Mouse (Mus musculus): ENCODE results near the gene Ano6.
"Not testable (repeated sequence)": the region's sequence is repeated elsewhere in the genome, so short reads cannot be mapped to it uniquely, and the experiment has no call there.

Gene Ano6

GRCm38 (mm10) chr15:95798266-95798665 lies 7.6 kb downstream of the Ano6 start:
- no peak for DNase-seq

DNA sequence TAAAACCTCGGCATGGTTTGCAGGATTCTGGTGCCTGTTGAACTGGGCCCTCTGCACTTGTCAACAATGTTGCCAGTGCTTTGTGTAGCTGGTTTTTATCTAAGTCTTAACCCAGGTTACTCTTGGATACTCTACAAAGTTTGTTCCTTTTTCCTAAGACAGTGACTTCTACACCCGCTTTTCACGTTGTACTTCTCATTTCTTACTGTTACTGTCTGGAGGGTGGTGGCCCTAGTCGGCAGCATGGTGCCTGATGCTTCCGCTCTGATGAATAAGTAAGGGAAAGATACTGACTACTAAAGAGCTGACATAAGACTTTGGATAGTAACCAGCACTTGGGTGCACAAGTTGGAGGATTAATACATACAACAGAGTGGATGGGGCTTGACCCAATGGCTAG lies 9.0 kb downstream of the Ano6 start:
- DNase-seq: no peak

DNA sequence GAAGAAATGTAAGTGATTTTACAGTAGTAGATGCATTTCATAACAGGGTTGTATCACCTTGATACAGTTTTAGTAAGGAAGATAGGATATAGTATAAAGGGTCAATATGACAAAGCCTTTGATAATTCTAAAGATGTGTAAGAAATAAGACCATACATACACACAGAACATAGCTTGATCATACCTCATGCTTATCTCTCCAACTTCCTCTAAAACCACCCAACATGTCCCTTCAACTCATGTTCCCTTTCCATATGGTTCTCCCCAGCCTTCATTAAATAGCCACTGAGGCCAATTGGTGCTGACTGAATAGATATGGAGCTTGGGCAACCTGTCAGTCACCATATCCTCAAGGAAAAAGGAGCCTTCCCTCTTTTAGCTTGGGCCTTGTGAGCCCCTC lies 9.4 kb downstream of the Ano6 start:
- DNase-seq: no peak

DNA sequence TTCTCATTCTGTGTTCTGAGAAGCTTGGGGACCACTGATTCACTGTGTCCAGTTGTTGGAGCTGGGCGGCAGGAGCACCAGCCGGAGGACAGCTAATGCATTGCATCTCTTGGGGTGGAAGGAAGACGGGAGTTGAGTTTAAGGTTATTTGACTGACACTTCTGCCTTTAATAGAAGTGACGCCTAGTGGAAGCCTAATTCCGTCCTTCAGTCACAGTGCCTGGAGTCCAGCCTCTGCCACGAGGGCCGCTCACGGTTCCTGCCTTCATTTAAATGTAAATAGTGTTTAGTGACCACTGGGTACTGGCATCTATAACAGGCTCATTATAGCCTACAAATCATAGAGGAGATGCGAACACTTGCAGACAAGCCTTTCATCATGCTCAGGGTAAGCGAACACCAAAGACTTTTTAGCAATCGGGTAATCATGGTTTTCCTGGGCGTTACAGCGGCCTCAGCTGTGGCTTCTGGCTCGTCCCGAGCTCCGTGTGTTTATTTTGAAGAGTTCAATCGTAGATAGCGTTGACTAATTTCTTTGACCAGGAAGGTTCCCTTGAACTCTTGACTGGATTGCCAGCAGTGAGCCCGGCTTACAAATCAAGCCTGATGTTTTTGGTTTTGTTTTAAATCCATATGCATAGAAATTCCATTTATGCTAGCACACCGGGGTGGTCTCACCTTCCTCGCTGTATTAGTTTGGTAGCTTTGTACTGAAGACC lies 10.8 kb downstream of the Ano6 start:
- DNase-seq: no peak

DNA sequence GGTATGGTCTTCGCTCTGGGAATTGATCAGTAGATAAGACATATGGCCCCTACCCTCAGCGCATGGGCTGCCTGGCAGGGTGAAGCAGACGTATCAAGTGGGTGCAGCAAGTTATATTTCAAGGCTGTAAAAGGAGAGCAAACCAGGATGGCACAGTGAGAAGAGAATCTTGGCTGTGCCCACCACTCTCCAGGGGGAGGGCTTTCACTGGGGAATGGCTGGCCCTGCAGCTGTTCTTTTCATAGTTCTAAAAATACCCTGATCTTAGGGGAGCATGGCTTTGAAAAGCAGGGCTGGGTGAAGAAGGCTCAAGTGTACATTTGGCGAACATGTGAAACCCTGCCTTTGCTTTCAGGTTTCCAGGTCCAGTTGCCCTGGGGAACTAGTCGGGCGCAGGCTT lies 11.5 kb downstream of the Ano6 start:
- no peak for DNase-seq

DNA sequence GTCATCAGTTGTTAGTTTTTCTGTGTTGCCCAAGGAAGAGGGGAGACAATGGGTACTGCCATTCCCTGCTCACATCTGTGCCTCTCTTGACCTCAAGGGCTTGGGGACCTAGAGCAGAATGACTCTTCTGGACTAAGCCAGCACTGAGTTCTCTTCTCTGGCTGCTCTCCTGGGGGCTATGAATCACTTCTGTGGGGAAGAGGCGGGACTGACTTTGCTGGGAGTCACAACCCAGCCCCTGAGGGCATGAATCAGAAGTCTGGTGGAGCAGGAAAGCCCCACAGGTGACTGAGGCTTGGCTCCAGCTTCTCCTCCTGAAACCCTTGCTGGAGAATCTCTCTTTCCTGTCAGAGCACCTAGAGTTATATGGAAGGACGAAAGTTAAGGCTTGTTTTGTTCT lies 12.1 kb downstream of the Ano6 start:
- DNase-seq: no peak

- DNase-seq: no peak
These were observed 12.8 kb downstream of the Ano6 start for GRCm38 (mm10) chr15:95803484-95803883.

- DNase-seq: no peak
These were observed 13.6 kb downstream of the Ano6 start for GRCm38 (mm10) chr15:95804255-95804654.

GRCm38 (mm10) chr15:95805022-95805471 lies 14.4 kb downstream of the Ano6 start:
- DNase-seq: no peak

DNA sequence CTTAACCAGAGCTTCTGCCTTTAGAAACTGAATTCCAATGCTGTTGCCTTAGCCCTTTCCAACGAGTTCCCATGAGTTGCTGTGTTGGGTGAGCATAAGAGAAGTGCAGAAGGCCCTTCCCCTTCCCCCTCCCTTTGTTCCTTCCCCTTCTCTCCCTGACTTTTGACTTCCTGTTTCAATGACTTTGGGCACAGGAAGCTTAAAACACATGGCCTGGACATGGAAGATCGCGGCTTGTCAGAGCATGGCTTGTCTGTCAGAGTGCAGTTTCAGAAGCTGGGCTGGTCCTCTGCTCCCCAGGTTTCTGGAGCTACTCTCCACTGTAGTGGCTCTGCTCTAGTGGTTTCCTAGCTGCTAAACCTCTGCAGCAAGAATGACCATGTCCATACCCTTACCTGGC lies 17.3 kb downstream of the Ano6 start:
- DNase-seq: no peak

DNA sequence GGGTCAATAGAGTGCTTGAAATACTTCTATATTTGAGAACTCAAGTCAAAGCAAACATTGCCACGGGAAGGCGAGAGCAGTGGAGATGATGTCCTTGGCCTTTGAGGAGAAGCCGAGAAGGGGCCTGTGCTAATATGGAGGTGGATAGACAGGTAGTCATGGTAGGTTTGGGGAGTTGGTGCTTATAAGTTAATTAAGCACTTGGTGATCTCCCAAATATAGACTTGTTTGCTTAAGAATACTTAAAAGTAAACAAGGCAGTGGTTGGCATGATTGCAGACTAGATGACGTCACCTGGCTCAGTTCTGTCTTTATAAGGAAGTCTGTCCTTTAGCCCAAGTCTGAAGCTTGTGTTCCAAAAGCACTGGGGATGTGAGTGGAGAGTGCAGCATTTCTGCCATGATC lies 19.7 kb downstream of the Ano6 start:
- DNase-seq: no peak

- no peak for DNase-seq
These were observed 22.4 kb downstream of the Ano6 start for GRCm38 (mm10) chr15:95812821-95813571.

GRCm38 (mm10) chr15:95817501-95817900 lies 26.9 kb downstream of the Ano6 start:
- peak; percentile 33 to 37 for DNase-seq

DNA sequence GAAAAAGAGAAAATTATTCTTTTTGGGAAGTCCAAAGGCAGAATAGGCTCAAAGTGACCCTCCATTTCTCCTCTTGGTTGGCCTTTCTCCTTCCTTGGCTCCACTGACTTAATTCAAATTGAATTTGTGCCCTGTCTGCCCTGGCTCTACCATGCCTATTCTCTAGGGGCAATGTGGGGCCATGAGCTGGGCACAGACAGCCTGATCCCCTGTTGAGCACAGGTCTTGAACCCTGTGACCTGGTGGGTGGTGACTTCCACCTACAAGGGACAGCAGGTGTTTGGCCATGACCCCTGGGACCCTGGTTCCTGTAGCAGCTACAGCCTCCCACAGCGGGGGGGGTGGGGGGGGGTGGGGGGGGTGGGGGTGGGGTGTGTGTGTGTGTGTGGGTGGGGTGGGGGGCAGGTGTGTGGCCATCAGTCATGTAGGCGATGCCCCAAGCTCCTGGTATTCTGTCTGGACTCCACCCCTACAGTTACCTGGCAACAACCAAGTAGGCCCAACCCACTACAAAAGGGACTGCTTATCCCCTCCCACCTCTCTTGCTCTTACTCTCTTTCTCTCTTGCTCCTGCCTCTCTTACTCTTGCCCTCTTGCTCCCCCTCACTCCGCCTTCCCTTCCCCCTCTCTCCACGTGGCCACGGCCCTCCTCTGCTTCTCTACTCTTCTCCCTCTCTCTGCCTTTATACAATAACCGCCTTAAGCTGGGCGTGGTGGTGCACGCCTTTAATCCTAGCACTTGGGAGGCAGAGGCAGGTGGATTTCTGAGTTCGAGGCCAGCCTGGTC lies 28.8 kb downstream of the Ano6 start:
- no peak for DNase-seq

- peak in 1 of 2 experiments; percentile 11 for DNase-seq
These were observed 29.5 kb downstream of the Ano6 start for GRCm38 (mm10) chr15:95820142-95820541.

GRCm38 (mm10) chr15:95820678-95821077 lies 30.0 kb downstream of the Ano6 start:
- no peak for DNase-seq

DNA sequence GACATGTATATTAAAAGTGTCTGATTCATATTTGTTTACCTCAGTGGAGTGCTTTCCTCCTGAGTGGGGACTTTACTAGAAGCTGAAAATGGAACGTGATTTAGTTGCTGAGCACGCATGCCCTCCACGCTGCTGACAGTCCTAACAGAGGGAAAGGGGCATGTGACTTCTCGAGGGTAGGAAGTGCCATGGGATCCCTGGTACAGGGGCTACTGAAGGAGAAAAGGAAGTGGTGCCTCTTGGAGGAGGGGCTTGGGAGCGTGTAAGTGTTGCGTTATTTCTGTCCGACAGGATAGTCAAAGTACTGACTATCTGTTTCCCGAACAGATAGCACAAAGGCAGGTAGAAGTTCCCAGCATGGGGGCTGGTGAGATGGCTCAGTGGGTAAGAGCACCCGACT lies 31.5 kb downstream of the Ano6 start:
- no peak for DNase-seq

- DNase-seq: no peak
These were observed 33.0 kb downstream of the Ano6 start for GRCm38 (mm10) chr15:95823383-95824306.

- DNase-seq: no peak
These were observed 35.9 kb downstream of the Ano6 start for GRCm38 (mm10) chr15:95826516-95826915.

- DNase-seq: no peak
These were observed 36.9 kb downstream of the Ano6 start for GRCm38 (mm10) chr15:95827465-95827971.

- DNase-seq: not testable (repeated sequence)
These were observed 37.5 kb downstream of the Ano6 start for GRCm38 (mm10) chr15:95828018-95828646.
